Mouse (Mus musculus): ENCODE results near the gene Olfr905. TPM values are rescaled to one million over a fixed set of nuclear protein-coding genes. Genes with fewer than 3 reads are reported as not detected.

The Olfr905 gene
- polyA plus RNA-seq (2015; fragmentation: Nextera tagmentation; extraction: Ambion mirVana) = not detected in 2 replicates

DNA sequence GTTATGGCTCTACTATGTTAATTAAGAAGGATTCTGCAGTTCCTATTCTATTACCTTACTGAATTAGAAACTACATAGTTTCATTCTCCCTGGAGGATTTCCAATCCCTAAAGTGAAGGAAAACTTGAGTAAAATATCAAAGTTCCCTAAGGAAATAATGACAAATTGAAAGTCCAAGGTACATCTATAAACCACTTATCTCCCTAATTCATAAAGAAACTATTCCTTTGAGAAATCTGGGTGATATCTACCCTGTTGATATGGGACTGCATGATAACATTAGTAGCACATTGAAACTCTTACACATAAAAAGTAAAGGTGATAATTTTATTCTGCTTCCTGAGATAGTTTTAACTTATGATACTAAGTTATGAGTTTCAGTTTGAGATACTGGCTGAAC is at the start of gene Olfr905:
Gene Olfr905 (plus strand): TSS at position 301 of the 400 bp plus-strand sequence.
- no peaks in the 10 kb centered on the region for H3K27me3 ChIP-seq
- no peaks in the 10 kb centered on the region for H3K9me3 ChIP-seq
- H3K9ac ChIP-seq = no peak within 1 kb of the TSS
- no peak within 1 kb of the TSS for H3K4me2 ChIP-seq (replicated peaks)
- H3K27ac ChIP-seq = no peak within 1 kb of the TSS
- H3K36me3 ChIP-seq = no peaks in the 10 kb centered on the region
- H3K4me3 ChIP-seq = no peak within 1 kb of the TSS
- no peak for ATAC-seq (ENCODE audit: low FRiP score, low read depth)
- H3K4me1 ChIP-seq = no peaks in the 10 kb centered on the region

DNA sequence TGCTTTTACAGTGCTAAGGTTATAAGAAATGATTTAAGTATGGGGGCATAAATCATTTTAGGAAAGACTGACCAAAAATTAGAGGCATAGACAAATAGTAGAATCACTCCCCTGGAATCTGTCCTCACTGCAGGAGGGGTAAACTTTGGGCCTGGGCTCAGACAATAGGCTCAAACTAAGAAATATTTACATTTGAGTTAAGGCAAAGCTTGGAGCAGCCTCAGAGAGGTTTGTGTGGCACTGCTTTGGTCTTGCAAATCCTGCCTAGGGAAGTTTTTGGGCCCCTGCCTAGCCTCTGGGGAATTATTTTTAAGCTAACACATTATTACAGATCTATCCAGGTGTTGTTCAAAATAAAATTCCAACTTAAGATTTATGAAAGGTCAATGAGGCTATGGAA is 47.1 kb upstream of the Olfr905 start:
- no peak overlapping the region for H3K27ac ChIP-seq
- H3K9ac ChIP-seq = no peak overlapping the region
- no peaks in the 10 kb centered on the region for H3K4me1 ChIP-seq
- ATAC-seq (ENCODE audit: low FRiP score, low read depth) = no peak
- H3K27me3 ChIP-seq = no peaks in the 10 kb centered on the region
- 0 out of 2 replicates have a peak, but pooled peaks cover 5% of the 10 kb centered on the region for H3K9me3 ChIP-seq
- no peak overlapping the region for H3K4me2 ChIP-seq (replicated peaks)
- H3K4me3 ChIP-seq = no peak overlapping the region
- H3K36me3 ChIP-seq = no peaks in the 10 kb centered on the region

DNA sequence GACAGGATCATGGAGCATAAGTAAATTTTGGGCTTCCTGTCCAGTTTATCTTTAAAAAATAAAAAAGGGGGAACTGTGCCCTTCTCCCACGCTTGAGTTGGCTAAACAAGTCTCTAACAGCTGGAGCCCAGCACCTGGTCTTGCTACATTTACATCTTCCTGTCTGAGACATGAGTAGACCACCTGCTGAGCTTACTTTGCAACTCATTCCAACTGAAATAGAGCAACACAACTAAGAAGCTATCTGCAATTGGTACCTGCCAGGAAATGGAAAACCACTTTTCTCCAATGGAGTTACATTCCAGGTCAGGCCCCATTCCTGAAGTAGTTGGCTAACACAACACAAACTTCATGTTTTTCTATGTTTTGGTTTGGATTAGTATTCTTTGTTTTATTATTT is 43.9 kb upstream of the Olfr905 start:
- Histone ChIP-seq H3K36me3 (no peaks in the 10 kb centered on the region), H3K27ac (no peak overlapping the region), H3K4me3 (no peak overlapping the region), H3K4me1 (no peaks in the 10 kb centered on the region), H3K27me3 (no peaks in the 10 kb centered on the region), H3K9ac (no peak overlapping the region), H3K4me2 (replicated peaks) (no peak overlapping the region), H3K9me3 (0 out of 2 replicates have a peak, but pooled peaks cover 5% of the 10 kb centered on the region)
- WGBS = 34% methylated on average over 1 of the region's 1 CpGs
- ATAC-seq (ENCODE audit: low FRiP score, low read depth) = no peak

DNA sequence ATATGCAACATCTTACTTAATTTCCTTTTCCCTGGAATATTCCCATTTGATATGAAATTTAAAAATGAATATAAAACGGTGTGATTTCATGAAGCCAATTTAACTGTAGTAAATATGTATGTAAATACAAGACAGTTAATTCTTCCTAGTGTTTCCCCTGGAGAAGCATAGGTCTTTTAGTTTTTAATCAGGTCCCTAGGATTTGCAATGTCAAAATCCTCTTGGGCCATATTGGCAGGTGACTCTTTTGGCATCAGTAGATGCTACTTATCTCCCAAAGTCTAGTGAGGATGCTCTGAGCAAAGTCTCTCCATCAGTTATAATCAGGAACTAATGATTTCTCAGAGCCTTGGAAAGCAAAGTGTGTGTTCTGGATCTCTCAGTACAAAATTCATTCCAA is 41.8 kb upstream of the Olfr905 start, which contains the start of gene Olfr901:
Gene Olfr901 (plus strand): TSS at position 301 of the 400 bp plus-strand sequence.
- 0 out of 2 replicates have a peak, but pooled peaks cover 5% of the 10 kb centered on the region for H3K9me3 ChIP-seq
- H3K4me1 ChIP-seq = no peaks in the 10 kb centered on the region
- H3K27ac ChIP-seq = no peak within 1 kb of the TSS
- 76% methylated on average over 1 of the region's 1 CpGs for WGBS
- H3K9ac ChIP-seq = no peak within 1 kb of the TSS
- no peak for ATAC-seq (ENCODE audit: low FRiP score, low read depth)
- H3K4me2 ChIP-seq (replicated peaks) = no peak within 1 kb of the TSS
- no peaks in the 10 kb centered on the region for H3K36me3 ChIP-seq
- no peaks in the 10 kb centered on the region for H3K27me3 ChIP-seq
- H3K4me3 ChIP-seq = no peak within 1 kb of the TSS

DNA sequence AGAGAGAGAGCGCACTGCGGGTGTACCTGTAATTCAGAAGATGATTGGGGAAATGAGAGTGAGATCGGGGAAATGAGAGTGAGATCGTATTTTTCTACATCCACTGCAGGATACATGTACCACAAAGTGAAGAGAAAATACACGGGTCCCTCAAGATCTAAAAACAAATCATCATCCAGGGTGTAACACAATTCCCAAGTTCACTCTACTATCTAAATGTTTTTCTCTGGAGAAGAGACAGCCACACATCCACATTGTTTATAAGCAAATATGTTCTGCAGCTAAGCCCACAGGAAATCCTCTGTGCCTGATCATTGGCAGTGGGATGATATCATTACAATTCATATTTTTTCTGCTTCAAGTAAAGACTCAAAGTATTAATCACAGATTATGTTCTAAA is 23.6 kb upstream of the Olfr905 start, which contains the start of gene Olfr902:
Gene Olfr902 (plus strand): TSS at position 301 of the 400 bp plus-strand sequence.
- Histone ChIP-seq H3K36me3 (no peaks in the 10 kb centered on the region), H3K27me3 (no peaks in the 10 kb centered on the region), H3K27ac (no peak within 1 kb of the TSS), H3K4me2 (replicated peaks) (no peak within 1 kb of the TSS), H3K9ac (no peak within 1 kb of the TSS), H3K4me3 (no peak within 1 kb of the TSS), H3K4me1 (no peaks in the 10 kb centered on the region), H3K9me3 (no peaks in the 10 kb centered on the region)
- WGBS = 91% methylated on average over 5 of the region's 5 CpGs
- ATAC-seq (ENCODE audit: low FRiP score, low read depth) = no peak

DNA sequence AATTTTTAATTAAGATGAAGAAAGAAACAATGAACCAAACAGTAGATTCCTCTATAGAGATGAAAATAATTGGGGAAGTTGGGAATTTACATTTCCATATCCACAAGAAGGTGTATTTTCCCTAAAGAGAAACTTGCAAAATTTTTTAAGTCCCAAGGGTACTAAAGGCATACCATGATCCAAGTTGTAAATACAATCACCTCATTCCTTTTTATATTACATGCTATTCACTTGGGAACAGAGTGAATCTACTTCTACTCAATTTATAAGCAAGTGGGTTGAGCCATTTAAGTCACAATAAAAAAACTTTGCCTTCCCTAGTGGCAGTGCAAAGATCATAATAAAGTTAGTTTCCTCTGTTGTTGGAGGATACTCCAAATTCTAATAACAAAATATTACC is 8.1 kb upstream of the Olfr905 start, which contains the start of gene Olfr904:
Gene Olfr904 (plus strand): TSS at position 301 of the 400 bp plus-strand sequence.
- Histone ChIP-seq H3K36me3 (no peaks in the 10 kb centered on the region), H3K4me1 (no peaks in the 10 kb centered on the region), H3K27ac (no peak within 1 kb of the TSS), H3K9ac (no peak within 1 kb of the TSS), H3K4me2 (replicated peaks) (no peak within 1 kb of the TSS), H3K9me3 (no peaks in the 10 kb centered on the region), H3K27me3 (no peaks in the 10 kb centered on the region), H3K4me3 (no peak within 1 kb of the TSS)
- no peak for ATAC-seq (ENCODE audit: low FRiP score, low read depth)

DNA sequence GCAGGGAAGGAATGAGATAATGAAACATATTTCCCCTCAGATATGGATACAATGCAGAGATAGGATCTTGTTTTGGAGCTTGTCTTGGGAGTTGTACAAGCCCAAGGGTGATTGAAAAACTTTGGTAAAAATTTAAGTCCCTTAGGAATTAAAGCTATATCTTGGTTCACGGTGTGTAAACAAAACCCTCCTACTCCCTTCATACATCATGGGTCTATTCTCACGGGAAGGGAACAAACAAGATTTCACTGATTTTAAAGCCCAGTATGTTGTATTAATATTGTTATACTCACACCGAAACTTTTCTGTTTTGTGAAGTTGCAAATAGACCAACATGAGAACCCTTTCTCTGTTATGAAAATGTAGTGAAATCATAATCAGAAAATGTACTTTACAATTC is 15.9 kb downstream of the Olfr905 start, which contains the start of gene Olfr906:
Gene Olfr906 (plus strand): TSS at position 301 of the 400 bp plus-strand sequence.
- Histone ChIP-seq H3K27me3 (no peaks in the 10 kb centered on the region), H3K36me3 (no peaks in the 10 kb centered on the region), H3K9me3 (no peaks in the 10 kb centered on the region; the same call in 1 of the 2 replicates), H3K27ac (no peak within 1 kb of the TSS), H3K9ac (no peak within 1 kb of the TSS), H3K4me2 (replicated peaks) (no peak within 1 kb of the TSS), H3K4me1 (no peaks in the 10 kb centered on the region), H3K4me3 (no peak within 1 kb of the TSS)
- no peak for ATAC-seq (ENCODE audit: low FRiP score, low read depth)
- WGBS = 89% methylated on average over 3 of the region's 3 CpGs

DNA sequence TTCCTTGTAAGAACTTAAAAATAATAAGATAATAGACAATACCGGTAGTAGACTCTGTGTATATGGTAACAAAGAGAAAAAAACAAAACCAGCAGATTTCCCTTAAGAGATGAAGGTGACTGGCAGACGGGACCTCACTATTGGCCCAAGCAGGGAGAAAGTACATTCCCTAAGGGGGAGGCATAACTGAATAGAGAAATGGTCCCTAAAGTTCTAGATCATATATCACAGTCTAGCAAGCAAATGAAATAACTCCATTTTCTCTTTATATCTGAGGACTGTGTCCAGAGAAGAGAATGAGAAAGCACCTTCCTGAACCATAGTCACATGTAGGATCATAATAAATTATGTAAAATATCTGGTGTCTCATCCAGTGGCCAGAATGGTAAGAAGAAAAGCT is 24.6 kb downstream of the Olfr905 start, which contains the start of gene Olfr907:
Gene Olfr907 (plus strand): TSS at position 301 of the 400 bp plus-strand sequence.
- H3K27me3 ChIP-seq = no peaks in the 10 kb centered on the region
- H3K36me3 ChIP-seq = no peaks in the 10 kb centered on the region
- ATAC-seq (ENCODE audit: low FRiP score, low read depth) = no peak
- no peak within 1 kb of the TSS for H3K27ac ChIP-seq
- no peaks in the 10 kb centered on the region for H3K4me1 ChIP-seq
- no peaks in the 10 kb centered on the region for H3K9me3 ChIP-seq
- no peak within 1 kb of the TSS for H3K4me2 ChIP-seq (replicated peaks)
- WGBS = 84% methylated on average over 2 of the region's 2 CpGs
- H3K9ac ChIP-seq = no peak within 1 kb of the TSS
- H3K4me3 ChIP-seq = no peak within 1 kb of the TSS

DNA sequence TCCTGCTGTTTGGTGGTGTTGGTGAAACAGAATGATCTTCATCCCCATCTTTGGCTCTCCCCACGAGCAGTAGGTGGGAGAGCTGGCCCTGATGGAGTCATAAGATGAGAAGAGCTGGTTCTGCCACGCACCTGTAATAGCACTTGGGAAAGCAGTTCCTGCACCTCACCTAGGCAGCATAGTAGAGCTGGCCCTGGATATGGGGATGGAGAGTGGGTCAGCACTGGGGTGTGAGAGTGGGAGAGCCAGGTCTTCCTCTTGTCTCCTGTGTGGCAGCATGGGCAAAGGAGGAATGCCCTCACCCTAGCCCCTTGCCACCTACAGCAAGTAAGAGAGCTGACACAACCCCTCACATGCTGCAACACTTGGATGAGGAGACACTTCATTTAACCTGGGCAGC is 41.4 kb downstream of the Olfr905 start:
- Histone ChIP-seq H3K4me1 (no peaks in the 10 kb centered on the region), H3K4me2 (replicated peaks) (no peak overlapping the region), H3K9ac (no peak overlapping the region), H3K36me3 (no peaks in the 10 kb centered on the region), H3K27me3 (no peaks in the 10 kb centered on the region), H3K9me3 (no peaks in the 10 kb centered on the region), H3K27ac (no peak overlapping the region), H3K4me3 (no peak overlapping the region)
- 73% methylated on average over 2 of the region's 2 CpGs for WGBS
- no peak for ATAC-seq (ENCODE audit: low FRiP score, low read depth)

DNA sequence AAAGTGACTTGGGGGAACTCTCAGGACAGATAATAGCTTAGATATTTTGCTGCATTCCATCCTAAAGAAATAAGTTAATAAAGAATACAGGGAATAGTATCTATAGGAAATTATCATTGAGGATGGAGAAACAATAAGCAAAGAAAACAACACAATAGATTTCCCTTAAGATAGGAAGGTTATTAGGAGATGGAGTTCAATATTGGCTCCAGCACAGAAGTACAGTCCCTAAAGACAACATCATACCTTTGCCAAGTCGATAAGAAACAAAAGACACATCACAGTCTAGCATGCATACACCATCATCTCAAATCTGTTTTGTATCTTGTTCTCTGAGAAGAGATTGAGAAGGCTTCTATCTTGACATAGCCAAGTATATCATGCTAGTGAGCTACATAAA is 50.4 kb downstream of the Olfr905 start, which contains the start of gene Olfr911-ps1:
Gene Olfr911-ps1 (plus strand): TSS at position 301 of the 400 bp plus-strand sequence.
- ATAC-seq (ENCODE audit: low FRiP score, low read depth) = no peak
- no peaks in the 10 kb centered on the region for H3K4me1 ChIP-seq
- no peaks in the 10 kb centered on the region for H3K27me3 ChIP-seq
- no peaks in the 10 kb centered on the region for H3K9me3 ChIP-seq
- no peaks in the 10 kb centered on the region for H3K36me3 ChIP-seq
- H3K4me2 ChIP-seq (replicated peaks) = no peak within 1 kb of the TSS
- H3K27ac ChIP-seq = no peak within 1 kb of the TSS
- no peak within 1 kb of the TSS for H3K4me3 ChIP-seq
- 70% methylated on average over 1 of the region's 1 CpGs for WGBS
- no peak within 1 kb of the TSS for H3K9ac ChIP-seq

Other genes with a start within 250 kb of the Olfr905 start
- gene Olfr143, start 218.3 kb upstream of the Olfr905 start, polyA plus RNA-seq (2015; fragmentation: Nextera tagmentation; extraction: Ambion mirVana) = not detected in 2 replicates
- gene Olfr895, start 203.3 kb upstream of the Olfr905 start, polyA plus RNA-seq (2015; fragmentation: Nextera tagmentation; extraction: Ambion mirVana) = not detected in 2 replicates
- not detected in 2 replicates for gene Olfr896-ps1, start 180.0 kb upstream of the Olfr905 start, polyA plus RNA-seq (2015; fragmentation: Nextera tagmentation; extraction: Ambion mirVana)
- gene Olfr25, start 142.0 kb upstream of the Olfr905 start, polyA plus RNA-seq (2015; fragmentation: Nextera tagmentation; extraction: Ambion mirVana) = not detected in 2 replicates
- gene Olfr898, start 122.7 kb upstream of the Olfr905 start, polyA plus RNA-seq (2015; fragmentation: Nextera tagmentation; extraction: Ambion mirVana) = not detected in 2 replicates
- not detected in 2 replicates for gene Olfr250, start 104.2 kb upstream of the Olfr905 start, polyA plus RNA-seq (2015; fragmentation: Nextera tagmentation; extraction: Ambion mirVana)
- gene Olfr251, start 94.0 kb upstream of the Olfr905 start, polyA plus RNA-seq (2015; fragmentation: Nextera tagmentation; extraction: Ambion mirVana) = not detected in 2 replicates
- gene Olfr147, start 69.4 kb upstream of the Olfr905 start, polyA plus RNA-seq (2015; fragmentation: Nextera tagmentation; extraction: Ambion mirVana) = not detected in 2 replicates
- gene Olfr901, start 41.7 kb upstream of the Olfr905 start, polyA plus RNA-seq (2015; fragmentation: Nextera tagmentation; extraction: Ambion mirVana) = not detected in 2 replicates
- not detected in 2 replicates for gene Olfr902, start 23.5 kb upstream of the Olfr905 start, polyA plus RNA-seq (2015; fragmentation: Nextera tagmentation; extraction: Ambion mirVana)
- not detected in 2 replicates for gene Olfr904, start 8.0 kb upstream of the Olfr905 start, polyA plus RNA-seq (2015; fragmentation: Nextera tagmentation; extraction: Ambion mirVana)
- gene Olfr906, start 16.0 kb downstream of the Olfr905 start, polyA plus RNA-seq (2015; fragmentation: Nextera tagmentation; extraction: Ambion mirVana) = not detected in 2 replicates
- gene Olfr907, start 24.7 kb downstream of the Olfr905 start, polyA plus RNA-seq (2015; fragmentation: Nextera tagmentation; extraction: Ambion mirVana) = not detected in 2 replicates
- gene Olfr911-ps1, start 50.5 kb downstream of the Olfr905 start, polyA plus RNA-seq (2015; fragmentation: Nextera tagmentation; extraction: Ambion mirVana) = not detected in 2 replicates
- not detected in 2 replicates for gene Olfr910, start 66.7 kb downstream of the Olfr905 start, polyA plus RNA-seq (2015; fragmentation: Nextera tagmentation; extraction: Ambion mirVana)
- not detected in 2 replicates for gene Olfr912, start 109.1 kb downstream of the Olfr905 start, polyA plus RNA-seq (2015; fragmentation: Nextera tagmentation; extraction: Ambion mirVana)
- not detected in 2 replicates for gene Olfr913, start 121.7 kb downstream of the Olfr905 start, polyA plus RNA-seq (2015; fragmentation: Nextera tagmentation; extraction: Ambion mirVana)
- gene Olfr914, start 134.0 kb downstream of the Olfr905 start, polyA plus RNA-seq (2015; fragmentation: Nextera tagmentation; extraction: Ambion mirVana) = not detected in 2 replicates
- gene Olfr916, start 188.8 kb downstream of the Olfr905 start, polyA plus RNA-seq (2015; fragmentation: Nextera tagmentation; extraction: Ambion mirVana) = not detected in 2 replicates
- gene Olfr917, start 194.7 kb downstream of the Olfr905 start, polyA plus RNA-seq (2015; fragmentation: Nextera tagmentation; extraction: Ambion mirVana) = not detected in 2 replicates
- not detected in 2 replicates for gene Olfr918, start 203.5 kb downstream of the Olfr905 start, polyA plus RNA-seq (2015; fragmentation: Nextera tagmentation; extraction: Ambion mirVana)
- not detected in 2 replicates for gene Olfr919, start 232.6 kb downstream of the Olfr905 start, polyA plus RNA-seq (2015; fragmentation: Nextera tagmentation; extraction: Ambion mirVana)
- gene Vwa5a, start 247.2 kb downstream of the Olfr905 start, polyA plus RNA-seq (2015; fragmentation: Nextera tagmentation; extraction: Ambion mirVana) = 20.8 and 21.4 TPM in 2 replicates

All from limb, embryonic 13.5 days (tissue).